Mouse (Mus musculus) liver, embryonic 16.5 days (tissue): ENCODE measurements around the gene Anapc16. TPM values are rescaled to one million over a fixed set of nuclear protein-coding genes. Genes with fewer than 3 reads are reported as not detected.

Experiments used
- ATAC-seq: fragments of 200-750 bp; cut with Nextera tagmentation; 2 replicates; pipeline ENCODE4 v1.8.0; 2017; ENCODE audit warnings: low read depth, mild to moderate bottlenecking, moderate number of reproducible peaks, moderate library complexity
- H3K27ac ChIP-seq: fragments of 300-500 bp; sonication (generic); 2 replicates; pipeline ENCODE4 v1.5.1; 2014; ENCODE audit warnings: mild to moderate bottlenecking, low read length
- H3K27me3 ChIP-seq: fragments of 300-500 bp; sonication (generic); 2 replicates; pipeline ENCODE4 v1.6.1; 2014; ENCODE audit warnings: low read depth, low read length, mixed read lengths; ENCODE audit not compliant: control insufficient read depth, insufficient read depth
- H3K36me3 ChIP-seq: fragments of 300-500 bp; sonication (generic); 2 replicates; pipeline ENCODE4 v1.6.1; 2014; ENCODE audit warnings: mild to moderate bottlenecking; ENCODE audit not compliant: control insufficient read depth, insufficient read depth
- H3K4me1 ChIP-seq: fragments of 300-500 bp; sonication (generic); 2 replicates; pipeline ENCODE4 v1.6.1; 2014; ENCODE audit warnings: low read depth, low read length, mixed read lengths; ENCODE audit not compliant: control insufficient read depth
- H3K4me2 ChIP-seq: fragments of 300-500 bp; sonication (generic); 2 replicates; pipeline ENCODE4 v1.6.1; 2014; ENCODE audit warnings: low read depth, low read length, mixed read lengths
- H3K4me3 ChIP-seq: fragments of 300-500 bp; sonication (generic); 2 replicates; pipeline ENCODE4 v1.5.1; 2014; ENCODE audit warnings: low read depth, mild to moderate bottlenecking, low read length
- H3K9ac ChIP-seq: fragments of 300-500 bp; sonication (generic); 2 replicates; pipeline ENCODE4 v1.6.1; 2014; ENCODE audit warnings: low read depth, low read length
- H3K9me3 ChIP-seq: fragments of 300-500 bp; sonication (generic); replicated peaks from 2 replicates; pipeline ENCODE4 v1.6.1; 2016; ENCODE audit warnings: low read length; ENCODE audit not compliant: control insufficient read depth
- WGBS: fragments of 180-500 bp; shearing (Covaris S2); extraction: QIAGEN DNeasy Blood & Tissue Kit; methylation state at CpG from one replicate; pipeline ENCODE4 v1.1.7; 2014; ENCODE audit not compliant: insufficient replicate concordance; 5-methylcytosine and 5-hydroxymethylcytosine counted together
- polyA plus RNA-seq: library from polyadenylated mRNA; unstranded; fragments of >200 nt; fragmentation: Nextera tagmentation; extraction: Ambion mirVana; gene quantifications from 2 replicates; pipeline ENCODE4 v1.2.1, GENCODE M21; 2015

Anapc16 gene
- polyA plus RNA-seq, 1 experiment from 2014 or later: 34.9 TPM

DNA sequence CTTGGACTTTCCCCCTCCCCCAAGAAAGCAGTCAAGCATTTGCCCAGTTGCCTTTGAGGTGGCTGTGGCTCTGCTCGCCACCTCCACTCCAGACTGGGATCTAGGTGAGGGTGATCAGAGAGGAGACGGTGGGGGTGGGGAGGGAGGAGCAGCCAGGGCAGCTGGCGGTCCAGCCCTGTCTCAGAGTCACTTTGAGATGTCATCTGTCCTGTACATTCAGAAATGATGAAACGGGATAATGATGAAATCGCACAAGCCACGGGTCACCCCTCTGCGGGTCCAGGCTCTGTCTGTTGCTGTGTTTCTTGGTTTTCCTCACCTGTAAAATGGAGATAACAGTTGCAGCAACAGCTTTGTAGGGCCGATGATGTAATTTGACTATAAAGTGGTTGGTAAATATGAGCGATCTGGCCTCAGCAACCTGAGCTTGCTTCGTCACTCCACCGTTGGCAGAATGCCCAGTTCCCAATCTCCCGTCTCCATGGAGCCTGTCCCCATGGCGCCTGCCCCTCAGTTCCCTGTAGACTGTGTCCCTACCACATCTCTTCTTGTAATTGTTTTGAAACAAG is 59.4 kb downstream of the Anapc16 start:
- Histone ChIP-seq H3K4me1 (peaks cover 12% of the 10 kb centered on the region), H3K9ac (no peak overlapping the region), H3K27ac (no peak overlapping the region), H3K4me2 (peak overlapping the region; percentile 41), H3K4me3 (peak overlapping the region; percentile 8), H3K9me3 (no peaks in the 10 kb centered on the region), H3K36me3 (no peaks in the 10 kb centered on the region), H3K27me3 (peaks cover 12% of the 10 kb centered on the region)
- ATAC-seq: peak; percentile 84
- WGBS: 19% methylated on average over 13 of the region's 13 CpGs

DNA sequence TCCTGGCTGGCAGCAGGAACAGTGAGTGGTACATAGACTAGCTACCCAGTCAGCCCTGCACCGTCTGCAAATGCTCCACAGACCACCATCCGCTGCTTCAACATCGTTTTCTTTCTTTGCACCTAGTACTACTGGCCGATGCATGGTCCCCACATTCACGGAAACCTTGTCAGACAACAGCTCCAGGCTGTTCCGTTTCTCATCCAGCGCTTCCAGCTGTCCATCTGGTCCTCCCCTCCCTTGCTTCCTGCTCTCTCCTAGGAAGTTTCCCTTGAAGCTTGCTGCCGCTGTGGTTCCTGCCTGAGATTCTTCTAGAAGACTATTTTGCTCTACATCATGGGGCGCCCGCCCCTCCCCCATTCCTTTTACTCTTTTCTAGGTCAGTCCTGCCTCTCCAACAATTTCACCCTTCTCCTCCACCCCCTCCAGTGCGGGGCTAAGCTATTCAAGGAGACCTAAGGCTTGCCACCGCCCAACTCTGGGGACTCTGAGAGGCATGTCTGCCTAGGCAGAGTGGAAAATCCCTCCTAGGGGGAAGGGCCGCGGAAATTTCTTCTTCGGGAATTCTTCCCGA is 60.0 kb downstream of the Anapc16 start:
- Histone ChIP-seq H3K9me3 (no peaks in the 10 kb centered on the region), H3K4me3 (peak overlapping the region; percentile 8), H3K4me2 (peak overlapping the region; percentile 41), H3K27me3 (peaks cover 12% of the 10 kb centered on the region), H3K9ac (no peak overlapping the region), H3K27ac (no peak overlapping the region), H3K36me3 (no peaks in the 10 kb centered on the region), H3K4me1 (peaks cover 12% of the 10 kb centered on the region)
- 9% methylated on average over 16 of the region's 16 CpGs for WGBS
- no peak for ATAC-seq

- no peak for ATAC-seq
- Histone ChIP-seq H3K36me3 (no peaks in the 10 kb centered on the region), H3K27ac (no peak overlapping the region), H3K9me3 (no peaks in the 10 kb centered on the region), H3K4me3 (no peak overlapping the region), H3K27me3 (peaks cover 12% of the 10 kb centered on the region), H3K9ac (no peak overlapping the region), H3K4me2 (peak overlapping the region; percentile 41; the same call in 1 of the 2 replicates), H3K4me1 (peaks cover 12% of the 10 kb centered on the region)
- 36% methylated on average over 21 of the region's 21 CpGs for WGBS
Observed at GRCm38 (mm10) chr10:59942281-59942846, 60.6 kb downstream of the Anapc16 start.

DNA sequence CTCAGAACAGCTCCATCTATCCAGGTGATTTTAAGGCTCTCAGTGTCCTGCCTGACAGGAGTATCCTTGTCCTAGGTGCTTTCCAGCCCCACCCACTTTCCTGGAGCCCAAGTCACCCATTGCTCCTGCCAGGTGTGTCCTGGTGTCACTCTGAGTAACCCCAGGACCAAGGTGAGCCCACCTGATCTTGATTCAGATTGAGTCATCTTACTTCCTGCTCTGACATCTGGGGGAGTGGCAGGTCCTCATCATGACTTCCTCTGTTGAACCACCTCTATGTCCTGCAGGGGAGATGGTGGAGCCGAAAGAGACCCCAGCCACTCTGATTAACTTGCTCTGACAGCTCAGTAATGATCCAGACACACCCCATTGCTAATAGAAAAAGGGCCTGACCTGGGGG is 63.9 kb downstream of the Anapc16 start:
- ATAC-seq: no peak
- Histone ChIP-seq H3K27ac (no peak overlapping the region), H3K9ac (no peak overlapping the region), H3K36me3 (no peaks in the 10 kb centered on the region), H3K4me3 (no peak overlapping the region), H3K4me1 (peaks cover 12% of the 10 kb centered on the region), H3K4me2 (no peak overlapping the region), H3K9me3 (no peaks in the 10 kb centered on the region), H3K27me3 (peaks cover 12% of the 10 kb centered on the region)
- WGBS: 31% methylated on average over 1 of the region's 1 CpGs

DNA sequence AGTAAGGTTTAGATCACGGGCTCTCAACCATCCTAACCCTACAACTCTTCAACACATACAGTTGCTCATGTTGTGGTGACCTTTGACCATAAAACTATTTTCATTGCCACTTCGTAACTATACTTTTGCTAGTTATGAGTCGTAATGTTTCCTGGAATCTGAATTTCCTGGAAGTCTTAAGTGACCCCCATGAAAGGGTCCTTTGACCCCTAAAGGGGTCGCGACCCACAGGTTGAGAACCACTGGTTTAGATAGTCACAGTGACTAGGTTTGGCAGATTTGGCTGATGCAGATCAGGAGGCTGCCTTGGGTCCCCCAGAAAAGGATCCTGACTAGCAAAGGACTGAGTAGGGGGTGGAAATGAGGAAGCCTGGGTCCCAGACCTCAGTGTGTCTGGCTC is 64.3 kb downstream of the Anapc16 start:
- Histone ChIP-seq H3K27ac (no peak overlapping the region), H3K4me2 (no peak overlapping the region), H3K9me3 (no peaks in the 10 kb centered on the region), H3K27me3 (peaks cover 12% of the 10 kb centered on the region), H3K4me3 (no peak overlapping the region), H3K36me3 (no peaks in the 10 kb centered on the region), H3K4me1 (peaks cover 10% of the 10 kb centered on the region), H3K9ac (no peak overlapping the region)
- WGBS: 62% methylated on average over 5 of the region's 5 CpGs
- no peak for ATAC-seq

Other genes with a start within 250 kb of the Anapc16 start
- 14.8 and 15.5 TPM in 2 replicates for gene Dnajb12, start 123.6 kb downstream of the Anapc16 start, polyA plus RNA-seq
- 5.0 and 6.8 TPM in 2 replicates for gene Ddit4, start 51.3 kb downstream of the Anapc16 start, polyA plus RNA-seq
- gene Ascc1, start 330 bp downstream of the Anapc16 start, polyA plus RNA-seq: 16.0 and 16.7 TPM in 2 replicates
- 0.02 and 0.14 TPM in 2 replicates for gene Spock2, start 103.1 kb upstream of the Anapc16 start, polyA plus RNA-seq
- 0.22 and 0.27 TPM in 2 replicates for gene Chst3, start 216.1 kb upstream of the Anapc16 start, polyA plus RNA-seq